Mouse (Mus musculus) midbrain, embryonic 15.5 days (tissue): ENCODE data around the gene Slc9a4. TPM values are rescaled to one million over a fixed set of nuclear protein-coding genes. Genes with fewer than 3 reads are reported as not detected.

Experiments
- polyA plus RNA-seq: library from polyadenylated mRNA; unstranded; fragments of >200 nt; fragmentation: Nextera tagmentation; extraction: Ambion mirVana; gene quantifications from 2 replicates; pipeline ENCODE4 v1.2.1, GENCODE M21; 2015

Gene Slc9a4
- polyA plus RNA-seq, 1 experiment from 2014 or later, result not detected

Other genes starting within 250 kb of the Slc9a4 start
- gene Il1rl1, start 150.5 kb upstream of the Slc9a4 start, polyA plus RNA-seq, result 0.04 and 0.06 TPM in 2 replicates
- gene Il18r1, start 114.5 kb upstream of the Slc9a4 start, polyA plus RNA-seq, result not detected in 2 replicates
- gene Il18rap, start 64.7 kb upstream of the Slc9a4 start, polyA plus RNA-seq, result 0.09 and 0.15 TPM in 2 replicates
- gene Slc9a2, start 100.5 kb downstream of the Slc9a4 start, polyA plus RNA-seq, result 0.45 and 0.46 TPM in 2 replicates
- 6.6 and 8.5 TPM in 2 replicates for gene Mfsd9, start 210.6 kb downstream of the Slc9a4 start, polyA plus RNA-seq
- 0.06 TPM in 2 replicates for gene Tmem182, start 225.5 kb downstream of the Slc9a4 start, polyA plus RNA-seq